Mouse (Mus musculus): Measurements from ENCODE around the gene Lmo7. TPM values are rescaled to one million over a fixed set of nuclear protein-coding genes. Genes with fewer than 3 reads are reported as not detected.
A peak's percentile ranks its signal among the peaks of the same experiment; 100 is the strongest.

Gene Lmo7
- total RNA-seq, 2 experiments from 2014 or later = 71.4 to 72.6 TPM

DNA sequence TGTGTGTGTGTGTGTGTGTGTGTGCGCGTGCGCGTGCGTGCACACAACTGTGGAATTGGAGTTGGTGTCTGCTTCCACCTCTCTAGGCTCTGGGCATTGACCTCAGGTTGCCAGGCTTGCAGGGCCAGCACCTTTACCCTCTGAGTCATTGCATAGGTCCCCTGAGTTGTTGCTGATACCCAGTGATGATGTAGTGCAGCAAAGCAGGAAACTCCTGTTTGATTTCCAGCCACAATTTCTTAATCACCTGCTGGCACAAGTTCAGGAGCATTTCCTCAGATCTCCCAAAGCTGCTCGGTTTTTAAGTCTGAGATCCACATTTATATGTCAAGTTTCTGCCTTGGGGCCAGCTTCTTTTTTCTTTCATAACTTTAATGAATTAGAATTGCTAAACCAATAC, 92.6 kb downstream of the Lmo7 start:
- intact Hi-C loops (cut with DNase I; ENCODE audit: low total_unique reads) = no loop called here
- DNase-seq = no peak

DNA sequence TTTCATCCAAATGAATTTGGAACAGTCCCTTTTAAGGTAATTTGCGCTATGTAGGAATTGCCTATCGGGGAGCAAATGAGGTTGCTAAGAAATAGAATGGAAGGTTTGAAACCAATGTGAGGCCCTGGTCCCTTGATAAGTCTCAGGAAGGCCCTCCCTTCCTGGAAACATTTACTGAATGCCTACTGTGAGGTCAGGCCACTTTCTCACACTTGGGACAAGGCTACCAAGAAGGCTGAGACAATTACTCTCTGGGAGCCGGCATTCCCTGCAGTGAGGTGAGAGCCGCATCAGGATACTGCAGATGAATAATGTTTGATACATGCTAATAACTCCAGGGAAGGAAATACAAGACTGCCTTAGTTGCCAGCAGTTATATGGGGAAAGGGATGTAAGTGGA, 93.1 kb downstream of the Lmo7 start:
- intact Hi-C loops (cut with DNase I; ENCODE audit: low total_unique reads) = no loop called here
- DNase-seq = no peak

DNA sequence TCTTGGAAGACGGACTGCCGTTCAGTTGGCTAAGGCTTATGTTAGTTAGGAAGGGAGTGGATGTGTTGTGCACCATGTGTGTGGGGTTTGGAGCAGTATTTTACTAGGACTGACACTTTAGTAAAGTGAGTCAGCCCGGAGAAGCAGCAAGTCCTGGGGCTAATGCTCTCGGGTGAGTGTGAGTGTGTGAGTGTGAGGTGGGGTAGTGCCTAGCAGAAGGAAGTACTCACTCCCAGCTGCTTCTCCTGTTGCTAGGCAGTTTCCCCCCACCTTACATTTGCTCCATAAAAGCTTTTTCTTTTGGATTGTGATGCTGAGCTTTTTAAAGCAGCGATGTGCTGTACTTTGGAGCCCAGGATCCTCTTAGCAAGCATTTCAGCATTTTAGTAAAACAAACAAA, 99.9 kb downstream of the Lmo7 start:
- no peak for DNase-seq
- intact Hi-C loops (cut with DNase I; ENCODE audit: low total_unique reads) = no loop called here

DNA sequence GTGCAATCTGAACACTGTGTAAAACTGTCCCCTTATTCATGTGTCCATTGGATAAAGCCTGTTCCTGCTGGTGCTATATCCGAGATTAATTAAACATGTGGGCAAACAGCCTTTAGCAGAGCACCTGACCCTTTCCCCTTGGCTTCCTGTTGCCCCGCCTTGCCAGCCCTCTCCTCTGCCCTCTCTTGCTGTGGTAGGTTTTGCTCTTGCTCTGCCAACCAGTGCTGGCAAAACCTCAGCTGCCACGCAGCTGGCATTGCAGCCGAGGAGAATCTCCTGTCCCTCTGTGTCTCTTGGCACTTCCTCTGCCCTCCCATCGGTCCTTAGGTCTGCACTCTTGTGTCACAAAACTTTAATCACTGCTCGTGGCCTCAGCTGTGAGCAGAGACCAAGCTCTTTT, 100.4 kb downstream of the Lmo7 start:
- DNase-seq = peak; percentile 62
- intact Hi-C loops (cut with DNase I; ENCODE audit: low total_unique reads) = no loop called here

- no peak for DNase-seq
- intact Hi-C loops (cut with DNase I; ENCODE audit: low total_unique reads) = no loop called here
Observed at GRCm38 (mm10) chr14:101834109-101834508, 104.4 kb downstream of the Lmo7 start.

- DNase-seq = no peak
- intact Hi-C loops (cut with DNase I; ENCODE audit: low total_unique reads) = no loop called here
Observed at GRCm38 (mm10) chr14:101836401-101836800, 106.6 kb downstream of the Lmo7 start.

DNA sequence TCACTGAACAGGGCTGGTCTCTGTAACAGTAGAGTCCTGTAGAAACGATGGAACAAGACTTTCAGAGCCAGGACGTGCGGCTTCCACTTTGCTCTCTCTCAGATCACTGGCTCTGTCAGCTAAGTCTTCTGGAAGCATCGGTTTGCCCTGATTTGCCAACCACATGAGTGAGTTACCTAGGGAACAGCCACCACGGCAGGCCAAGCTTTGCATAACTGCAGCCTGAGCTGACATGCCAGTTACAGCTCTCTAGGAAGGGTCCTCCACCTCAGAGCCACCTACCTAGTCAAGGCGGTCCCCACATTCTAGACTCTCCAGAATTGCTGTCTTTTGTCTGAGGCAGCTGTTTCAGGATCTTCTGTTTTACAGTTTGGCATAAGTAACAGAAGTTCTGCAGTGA, 107.4 kb downstream of the Lmo7 start:
- DNase-seq = no peak
- intact Hi-C loops (cut with DNase I; ENCODE audit: low total_unique reads) = no loop called here

DNA sequence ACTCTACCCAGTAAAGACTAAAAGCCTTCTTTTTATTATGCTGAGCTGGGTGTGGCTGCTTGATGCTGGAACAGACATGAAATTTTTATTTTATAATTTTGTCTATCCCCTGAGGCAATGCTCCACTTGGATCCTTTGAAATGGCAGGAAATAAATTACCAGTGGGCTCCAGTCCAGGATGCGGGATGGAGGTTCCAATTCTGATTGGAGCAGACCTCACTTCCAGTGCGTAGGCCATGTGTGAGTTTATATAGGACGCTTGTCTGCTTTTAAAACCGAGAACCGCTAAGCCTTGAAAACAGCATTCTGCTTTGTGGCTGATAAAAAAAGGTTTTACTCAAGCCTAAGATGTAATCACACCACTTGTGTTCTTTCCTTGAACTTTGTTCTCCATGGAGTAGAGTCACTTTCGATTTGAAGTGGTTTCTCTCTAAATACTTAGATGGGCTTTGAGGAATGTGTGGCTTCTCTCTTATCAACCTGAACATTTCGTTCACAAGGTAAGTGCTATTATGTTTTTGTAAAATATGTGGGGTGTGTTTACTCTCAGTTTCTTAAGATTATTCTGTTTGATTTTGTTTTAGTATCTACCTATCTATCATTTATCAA, 108.6 kb downstream of the Lmo7 start:
- intact Hi-C loops (cut with DNase I; ENCODE audit: low total_unique reads) = no loop called here
- DNase-seq = peak; percentile 11

DNA sequence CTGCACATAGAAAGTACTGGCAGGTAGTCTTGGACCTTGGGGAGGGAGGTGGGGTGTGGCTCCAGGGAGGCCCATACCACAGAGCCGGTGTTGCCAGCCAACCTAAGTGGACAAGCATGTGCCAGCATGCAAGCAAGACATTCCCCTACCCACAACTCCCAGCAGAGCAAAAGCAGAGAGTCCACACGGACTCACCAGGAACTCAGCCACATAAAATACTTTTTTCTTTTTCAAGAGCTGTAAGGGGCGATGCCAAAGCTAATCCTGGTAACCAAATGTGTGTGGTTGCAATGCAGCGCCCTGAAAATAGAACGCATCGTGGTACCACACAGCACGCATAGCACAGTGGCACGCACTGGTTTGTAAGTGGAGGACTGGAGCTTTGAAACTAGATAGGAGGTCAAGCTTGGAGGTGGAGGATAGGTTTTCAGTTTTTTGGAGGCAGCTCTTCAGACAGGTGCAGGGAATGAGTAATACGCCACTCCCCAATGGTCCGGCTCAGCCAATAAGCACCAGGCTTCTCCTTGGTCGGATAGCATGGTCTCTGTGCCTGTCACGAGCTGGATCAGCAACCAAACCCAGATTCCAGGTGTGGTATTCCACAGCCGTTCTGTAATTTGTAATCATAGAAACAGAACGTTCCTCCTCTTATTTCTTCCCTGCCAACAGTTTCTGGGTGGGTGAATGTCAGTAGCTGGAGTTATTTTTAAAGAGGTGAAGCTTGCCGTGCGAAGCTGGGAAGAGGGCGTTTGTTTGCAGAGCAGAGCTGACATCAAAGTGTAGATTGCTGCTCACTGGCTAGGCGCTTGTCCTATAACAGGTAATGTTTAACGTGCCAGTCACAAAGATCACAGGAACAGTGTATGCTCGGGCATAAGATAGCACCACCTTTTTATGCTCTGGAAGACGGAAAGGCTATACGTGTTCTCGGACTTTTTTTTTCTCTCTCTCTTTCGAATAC, 110.3 kb downstream of the Lmo7 start:
- intact Hi-C loops (cut with DNase I; ENCODE audit: low total_unique reads) = no loop called here
- DNase-seq = peak; percentile 52

DNA sequence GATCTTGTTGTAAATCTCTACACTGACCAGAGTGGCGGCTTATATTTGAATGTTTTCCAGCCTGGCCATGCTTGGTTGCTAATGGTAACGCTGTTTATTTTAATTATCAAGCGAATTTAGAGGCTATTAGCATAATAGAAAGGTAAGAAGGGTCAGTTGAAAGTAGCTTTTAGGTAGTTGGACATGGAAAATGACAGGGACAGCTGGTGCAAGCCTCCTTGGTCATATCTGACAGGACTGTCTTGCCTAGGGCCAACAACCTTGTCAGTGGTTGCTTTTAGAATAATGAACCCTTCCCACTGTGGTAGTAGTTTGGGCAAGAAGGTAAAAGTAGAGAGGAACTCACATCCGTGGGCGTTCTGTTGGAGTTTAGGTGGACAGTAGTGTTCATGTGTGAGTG, 111.5 kb downstream of the Lmo7 start:
- intact Hi-C loops (cut with DNase I; ENCODE audit: low total_unique reads) = no loop called here
- DNase-seq = no peak

- intact Hi-C loops (cut with DNase I; ENCODE audit: low total_unique reads) = no loop called here
- no peak for DNase-seq
Observed at GRCm38 (mm10) chr14:101842521-101842920, 112.8 kb downstream of the Lmo7 start.

DNA sequence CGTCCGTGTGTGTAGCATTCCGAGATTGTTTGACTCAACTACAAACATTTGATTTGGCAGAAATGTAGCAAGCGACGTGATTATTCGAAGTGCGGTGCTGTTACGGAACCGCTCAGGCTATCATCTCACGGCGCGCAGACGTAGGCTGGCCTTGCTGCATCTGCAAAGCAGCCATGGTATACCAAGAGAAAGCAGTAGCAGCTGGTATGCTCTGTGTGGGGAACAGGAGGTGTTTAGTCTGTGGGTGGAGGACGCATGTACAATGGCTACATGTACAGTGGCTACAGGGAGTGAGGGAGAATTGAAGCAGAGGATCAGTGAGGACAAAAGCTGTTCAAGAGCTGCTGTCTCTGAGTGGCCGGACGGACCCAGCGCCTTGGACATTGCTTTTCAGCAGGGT, 113.7 kb downstream of the Lmo7 start:
- intact Hi-C loops (cut with DNase I; ENCODE audit: low total_unique reads) = no loop called here
- no peak for DNase-seq

GRCm38 (mm10) chr14:101844467-101844866, 114.7 kb downstream of the Lmo7 start:
- DNase-seq = no peak
- intact Hi-C loops (cut with DNase I; ENCODE audit: low total_unique reads) = no loop called here

DNA sequence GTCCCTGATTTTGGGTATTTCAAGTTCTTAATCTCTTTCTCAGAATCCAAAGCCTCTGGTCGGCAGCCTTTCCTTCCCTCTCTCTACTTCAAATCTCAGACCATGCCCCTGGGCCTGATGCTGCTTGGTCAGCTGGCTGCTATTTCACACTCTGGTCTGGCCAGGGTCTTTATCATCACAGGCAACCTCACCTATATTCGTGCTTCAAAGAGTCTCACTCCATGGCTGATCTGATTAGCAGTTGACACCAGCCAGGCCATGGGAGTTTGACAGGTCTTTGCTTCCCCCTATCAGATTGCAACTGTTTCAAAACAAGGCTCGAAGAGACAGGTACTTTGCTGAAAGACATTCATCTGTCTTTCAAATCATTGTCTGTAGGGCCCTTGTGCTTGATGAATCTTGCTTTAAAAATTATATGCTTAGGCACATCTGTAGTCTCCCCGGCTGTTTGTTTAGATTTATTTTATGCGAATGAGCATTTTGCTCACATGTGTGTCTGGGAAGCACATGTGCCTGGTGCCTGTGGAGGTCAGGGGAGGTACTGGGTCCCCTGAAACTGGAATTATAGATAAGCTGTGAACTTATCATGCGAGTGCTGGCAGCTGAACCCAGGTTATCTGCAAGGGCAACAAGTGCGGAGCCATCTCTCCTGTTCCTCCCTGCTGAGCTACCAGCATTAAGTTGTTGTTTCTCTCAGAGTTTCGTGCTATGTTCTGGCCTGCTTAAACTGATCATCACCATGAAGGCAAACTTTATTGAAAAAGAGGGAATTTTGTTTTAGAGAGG, 116.5 kb downstream of the Lmo7 start:
- no peak for DNase-seq
- intact Hi-C loops (cut with DNase I; ENCODE audit: low total_unique reads) = no loop called here

- no peak for DNase-seq
- intact Hi-C loops (cut with DNase I; ENCODE audit: low total_unique reads) = no loop called here
Observed at GRCm38 (mm10) chr14:101847520-101847919, 117.8 kb downstream of the Lmo7 start.

DNA sequence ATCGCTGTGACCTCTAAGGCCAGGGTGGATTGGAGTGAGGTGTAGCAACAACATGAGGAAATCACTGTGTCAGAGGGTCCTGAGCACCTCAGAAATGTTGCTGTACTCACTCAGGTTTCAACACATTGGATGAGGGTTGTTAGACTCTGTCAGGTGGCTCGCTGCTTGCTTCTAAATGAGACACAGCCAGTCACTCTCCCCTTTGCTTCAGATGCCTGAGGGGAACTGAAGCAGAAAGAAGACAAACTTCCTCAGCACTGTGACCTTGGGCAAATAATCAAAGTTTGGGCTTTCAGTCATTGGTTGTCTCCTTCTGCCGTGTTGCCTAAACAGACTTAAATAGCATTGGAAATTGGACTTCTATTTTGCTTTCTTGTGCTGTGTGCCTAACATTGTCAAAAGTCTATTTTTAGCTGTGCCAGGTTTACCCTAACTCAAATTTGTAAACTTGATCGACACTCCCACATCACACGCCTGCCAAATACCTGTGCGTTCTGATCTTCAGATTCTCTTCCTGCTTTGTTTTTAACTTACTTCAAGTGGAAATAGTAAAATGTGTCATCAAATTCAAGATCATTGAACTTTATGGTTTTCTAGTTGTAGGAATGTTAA, 122.9 kb downstream of the Lmo7 start:
- intact Hi-C loops (cut with DNase I; ENCODE audit: low total_unique reads) = no loop called here
- DNase-seq = no peak

GRCm38 (mm10) chr14:101853207-101853606, 123.5 kb downstream of the Lmo7 start:
- intact Hi-C loops (cut with DNase I; ENCODE audit: low total_unique reads) = no loop called here
- DNase-seq = no peak

GRCm38 (mm10) chr14:101853722-101854121, 124.0 kb downstream of the Lmo7 start:
- peak; percentile 34 for DNase-seq
- intact Hi-C loops (cut with DNase I; ENCODE audit: low total_unique reads) = no loop called here

- intact Hi-C loops (cut with DNase I; ENCODE audit: low total_unique reads) = no loop called here
- DNase-seq = no peak
Observed at GRCm38 (mm10) chr14:101854226-101854625, 124.5 kb downstream of the Lmo7 start.

DNA sequence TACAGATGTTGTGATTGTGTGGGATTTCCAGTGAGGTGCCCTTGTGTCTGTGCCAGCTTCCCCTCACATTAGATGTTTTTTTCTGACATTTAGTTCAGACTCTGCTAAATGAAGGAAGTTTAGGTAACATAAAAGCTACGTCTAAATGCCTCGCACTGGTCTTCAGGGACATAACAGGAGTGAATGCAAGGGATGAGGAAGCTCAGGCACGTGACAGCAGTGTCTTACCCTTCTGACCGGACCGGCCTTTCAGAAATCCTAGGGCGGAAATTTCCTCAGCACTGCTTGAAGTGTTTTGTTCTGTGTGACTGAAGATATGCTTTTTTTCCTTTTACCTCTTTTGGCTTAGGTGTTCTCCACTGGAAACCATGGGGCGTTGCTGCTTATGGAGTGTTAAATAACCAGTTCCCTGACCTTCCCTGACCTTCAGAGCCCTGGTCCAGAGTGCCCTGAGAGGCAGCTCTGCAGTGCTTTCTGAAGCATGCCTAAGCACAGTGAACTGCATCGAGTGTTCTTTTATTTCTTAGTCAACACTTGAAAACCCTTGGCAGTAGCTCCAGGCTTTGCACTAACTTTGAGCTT, 129.6 kb downstream of the Lmo7 start:
- DNase-seq = no peak
- intact Hi-C loops (cut with DNase I; ENCODE audit: low total_unique reads) = no loop called here
